Mouse (Mus musculus): ENCODE data around the gene Cdca5. TPM values are rescaled to one million over a fixed set of nuclear protein-coding genes. Genes with fewer than 3 reads are reported as not detected.

Gene Cdca5
- polyA plus RNA-seq, 1 experiment from 2014 or later = 39.0 TPM

- H3K27me3 ChIP-seq (ENCODE audit: control insufficient read depth, insufficient read depth, low read length) = no peaks in the 10 kb centered on the region
- no peak overlapping the region for H3K4me2 ChIP-seq (replicated peaks; ENCODE audit: low read depth, low read length)
- no peak for ATAC-seq (ENCODE audit: insufficient number of reproducible peaks, insufficient read depth, low FRiP score, low read depth)
- H3K4me1 ChIP-seq (ENCODE audit: control insufficient read depth, insufficient read depth, low read length) = no peaks in the 10 kb centered on the region
- no peak overlapping the region for H3K27ac ChIP-seq (ENCODE audit: low read length)
- no peaks in the 10 kb centered on the region; the same call in 1 of the 2 replicates for H3K36me3 ChIP-seq (ENCODE audit: control insufficient read depth, insufficient read depth, low read length)
- H3K4me3 ChIP-seq (ENCODE audit: low read depth, low read length) = no peak overlapping the region
- no peaks in the 10 kb centered on the region for H3K9me3 ChIP-seq (ENCODE audit: control insufficient read depth, low read depth, low read length)
- no peak overlapping the region for H3K9ac ChIP-seq (replicated peaks; ENCODE audit: low read depth, low read length)
- WGBS = 77% methylated on average over 6 of the region's 6 CpGs
Measured at GRCm38 (mm10) chr19:6102169-6102853, 17.5 kb downstream of the Cdca5 start.

GRCm38 (mm10) chr19:6104476-6104875 is 19.7 kb downstream of the Cdca5 start:
- H3K27ac ChIP-seq (ENCODE audit: low read length) = no peak overlapping the region
- no peak overlapping the region for H3K9ac ChIP-seq (replicated peaks; ENCODE audit: low read depth, low read length)
- WGBS = 68% methylated on average over 4 of the region's 4 CpGs
- no peaks in the 10 kb centered on the region for H3K36me3 ChIP-seq (ENCODE audit: control insufficient read depth, insufficient read depth, low read length)
- ATAC-seq (ENCODE audit: insufficient number of reproducible peaks, insufficient read depth, low FRiP score, low read depth) = no peak
- H3K4me2 ChIP-seq (replicated peaks; ENCODE audit: low read depth, low read length) = no peak overlapping the region
- H3K4me1 ChIP-seq (ENCODE audit: control insufficient read depth, insufficient read depth, low read length) = no peaks in the 10 kb centered on the region
- H3K27me3 ChIP-seq (ENCODE audit: control insufficient read depth, insufficient read depth, low read length) = no peaks in the 10 kb centered on the region
- H3K4me3 ChIP-seq (ENCODE audit: low read depth, low read length) = no peak overlapping the region
- H3K9me3 ChIP-seq (ENCODE audit: control insufficient read depth, low read depth, low read length) = no peaks in the 10 kb centered on the region

- no peak for ATAC-seq (ENCODE audit: insufficient number of reproducible peaks, insufficient read depth, low FRiP score, low read depth)
- Histone ChIP-seq H3K4me3 (ENCODE audit: low read depth, low read length) (no peak within 1 kb of the TSS), H3K9ac (replicated peaks; ENCODE audit: low read depth, low read length) (no peak within 1 kb of the TSS), H3K27ac (ENCODE audit: low read length) (no peak within 1 kb of the TSS), H3K27me3 (ENCODE audit: control insufficient read depth, insufficient read depth, low read length) (no peaks in the 10 kb centered on the region), H3K36me3 (ENCODE audit: control insufficient read depth, insufficient read depth, low read length) (no peaks in the 10 kb centered on the region), H3K9me3 (ENCODE audit: control insufficient read depth, low read depth, low read length) (no peaks in the 10 kb centered on the region), H3K4me1 (ENCODE audit: control insufficient read depth, insufficient read depth, low read length) (no peaks in the 10 kb centered on the region), H3K4me2 (replicated peaks; ENCODE audit: low read depth, low read length) (no peak within 1 kb of the TSS)
- 86% methylated on average over 7 of the region's 7 CpGs for WGBS
Measured at GRCm38 (mm10) chr19:6105586-6105985, 20.8 kb downstream of the Cdca5 start, which contains the start of gene Naaladl1. Gene Naaladl1, plus strand, starts transcription at chr19:6105782.

- 24% methylated on average over 6 of the region's 6 CpGs for WGBS
- H3K4me2 ChIP-seq (replicated peaks; ENCODE audit: low read depth, low read length) = no peak overlapping the region
- no peak for ATAC-seq (ENCODE audit: insufficient number of reproducible peaks, insufficient read depth, low FRiP score, low read depth)
Measured at GRCm38 (mm10) chr19:6113116-6113515, 28.3 kb downstream of the Cdca5 start.

GRCm38 (mm10) chr19:6116113-6116850 is 31.5 kb downstream of the Cdca5 start:
- no peak for ATAC-seq (ENCODE audit: insufficient number of reproducible peaks, insufficient read depth, low FRiP score, low read depth)
- 88% methylated on average over 15 of the region's 15 CpGs for WGBS
- H3K36me3 ChIP-seq (ENCODE audit: control insufficient read depth, insufficient read depth, low read length) = peaks cover 20% of the 10 kb centered on the region
- H3K9me3 ChIP-seq (ENCODE audit: control insufficient read depth, low read depth, low read length) = no peaks in the 10 kb centered on the region
- H3K4me3 ChIP-seq (ENCODE audit: low read depth, low read length) = no peak overlapping the region
- H3K9ac ChIP-seq (replicated peaks; ENCODE audit: low read depth, low read length) = no peak overlapping the region
- peaks cover 9% of the 10 kb centered on the region; the same call in 1 of the 2 replicates for H3K4me1 ChIP-seq (ENCODE audit: control insufficient read depth, insufficient read depth, low read length)
- no peak overlapping the region for H3K4me2 ChIP-seq (replicated peaks; ENCODE audit: low read depth, low read length)
- H3K27me3 ChIP-seq (ENCODE audit: control insufficient read depth, insufficient read depth, low read length) = no peaks in the 10 kb centered on the region
- no peak overlapping the region for H3K27ac ChIP-seq (ENCODE audit: low read length)

More at GRCm38 (mm10) chr19:6113116-6113515, 28.3 kb downstream of the Cdca5 start:
- Histone ChIP-seq H3K9me3 (ENCODE audit: control insufficient read depth, low read depth, low read length) (no peaks in the 10 kb centered on the region), H3K9ac (replicated peaks; ENCODE audit: low read depth, low read length) (no peak overlapping the region), H3K27me3 (ENCODE audit: control insufficient read depth, insufficient read depth, low read length) (no peaks in the 10 kb centered on the region), H3K36me3 (ENCODE audit: control insufficient read depth, insufficient read depth, low read length) (peaks cover 20% of the 10 kb centered on the region), H3K4me1 (ENCODE audit: control insufficient read depth, insufficient read depth, low read length) (peaks cover 5% of the 10 kb centered on the region; the same call in 1 of the 2 replicates), H3K27ac (ENCODE audit: low read length) (no peak overlapping the region), H3K4me3 (ENCODE audit: low read depth, low read length) (no peak overlapping the region)

GRCm38 (mm10) chr19:6117346-6117985 is 32.7 kb downstream of the Cdca5 start:
- H3K9ac ChIP-seq (replicated peaks; ENCODE audit: low read depth, low read length) = peak overlapping the region; percentile 63
- peak overlapping the region; percentile 98 for H3K27ac ChIP-seq (ENCODE audit: low read length)
- H3K27me3 ChIP-seq (ENCODE audit: control insufficient read depth, insufficient read depth, low read length) = no peaks in the 10 kb centered on the region
- peaks cover 20% of the 10 kb centered on the region for H3K36me3 ChIP-seq (ENCODE audit: control insufficient read depth, insufficient read depth, low read length)
- no peaks in the 10 kb centered on the region for H3K9me3 ChIP-seq (ENCODE audit: control insufficient read depth, low read depth, low read length)
- peak; percentile 1; the same call in 1 of the 2 replicates for ATAC-seq (ENCODE audit: insufficient number of reproducible peaks, insufficient read depth, low FRiP score, low read depth)
- peak overlapping the region; percentile 82 for H3K4me3 ChIP-seq (ENCODE audit: low read depth, low read length)
- WGBS = 4% methylated on average over 32 of the region's 32 CpGs
- H3K4me2 ChIP-seq (replicated peaks; ENCODE audit: low read depth, low read length) = peak overlapping the region; percentile 64
- H3K4me1 ChIP-seq (ENCODE audit: control insufficient read depth, insufficient read depth, low read length) = peaks cover 9% of the 10 kb centered on the region; the same call in 1 of the 2 replicates

- peaks cover 20% of the 10 kb centered on the region for H3K36me3 ChIP-seq (ENCODE audit: control insufficient read depth, insufficient read depth, low read length)
- no peaks in the 10 kb centered on the region for H3K27me3 ChIP-seq (ENCODE audit: control insufficient read depth, insufficient read depth, low read length)
- WGBS = under 1% methylated on average over 77 of the region's 77 CpGs
- no peaks in the 10 kb centered on the region for H3K9me3 ChIP-seq (ENCODE audit: control insufficient read depth, low read depth, low read length)
- peaks cover 9% of the 10 kb centered on the region; the same call in 1 of the 2 replicates for H3K4me1 ChIP-seq (ENCODE audit: control insufficient read depth, insufficient read depth, low read length)
- H3K4me3 ChIP-seq (ENCODE audit: low read depth, low read length) = peak within 1 kb of the TSS; percentile 82
- H3K9ac ChIP-seq (replicated peaks; ENCODE audit: low read depth, low read length) = peak within 1 kb of the TSS; percentile 63
- ATAC-seq (ENCODE audit: insufficient number of reproducible peaks, insufficient read depth, low FRiP score, low read depth) = peak; percentile 86
- peak within 1 kb of the TSS; percentile 64 for H3K4me2 ChIP-seq (replicated peaks; ENCODE audit: low read depth, low read length)
- peak within 1 kb of the TSS; percentile 98 for H3K27ac ChIP-seq (ENCODE audit: low read length)
Measured at GRCm38 (mm10) chr19:6117986-6118676, 33.3 kb downstream of the Cdca5 start, which contains the start of gene Sac3d1. Gene Sac3d1, minus strand, starts transcription at chr19:6118650.
